In genomic region chr17:34716247-34716646, GRCm38 (mm10) we compare ENCODE assay signal across 29 mouse cellular contexts. TPM values are rescaled to one million over a fixed set of nuclear protein-coding genes. Genes with fewer than 3 reads are reported as not detected.
DNase-seq lines count a peak whose midpoint lies in the region; ATAC-seq and TF ChIP-seq lines count a peak whose summit lies in the region.
"Had no signal": no experiment of that assay in that cellular context is flagged by ENCODE, and none has a peak within 500 bp of the region (broad histone marks: within the 10 kb centered on the region; RNA-seq: fewer than 3 reads in every experiment).

No protein-coding gene starts in this region.

- intact Hi-C loops in gastrocnemius, adult 2 months (cut with DNase I): loop anchor here (5.0 kb wide), 1 partner anchor 86 kb away; the partner anchor contains the start of gene Cyp21a1
- intact Hi-C loops in left cerebral cortex, postnatal 10 days (cut with DNase I): loop anchor here (5.0 kb wide), 1 partner anchor 86 kb away; the partner anchor contains the start of gene Cyp21a1

- no peak overlapping the region for H3K27ac ChIP-seq in gastrocnemius, adult 2 months
- no peak overlapping the region for H3K27ac ChIP-seq in ES-Bruce4 (ENCODE audit: insufficient read depth, low read length)
- H3K27ac ChIP-seq in midbrain, postnatal 0 days (ENCODE audit: low read depth, low read length): no peak overlapping the region
- H3K27ac ChIP-seq: embryonic facial prominence, embryonic 13.5 days; embryonic facial prominence, embryonic 15.5 days; forebrain, embryonic 10.5 days; forebrain, embryonic 12.5 days had no signal

- TF ChIP-seq EP300 in ES-Bruce4 (IDR thresholded peaks at IDR 0.05; ENCODE audit: insufficient read depth, low read depth, low read length): no peak

- H3K4me1 ChIP-seq in ES-Bruce4 (ENCODE audit: control insufficient read depth, insufficient read depth, low read length): no peaks in the 10 kb centered on the region
- H3K4me1 ChIP-seq in midbrain, postnatal 0 days (ENCODE audit: insufficient read depth, low read length): no peaks in the 10 kb centered on the region
- H3K4me1 ChIP-seq: embryonic facial prominence, embryonic 13.5 days; embryonic facial prominence, embryonic 15.5 days; forebrain, embryonic 10.5 days; forebrain, embryonic 12.5 days had no signal

- TF ChIP-seq POLR2A in ES-Bruce4 (IDR thresholded peaks at IDR 0.05; ENCODE audit: insufficient read depth, low read length): no peak

- 88% methylated on average over 15 of the region's 15 CpGs for whole genome bisulfite sequencing in midbrain, postnatal 0 days

- peak; percentile 56 to 69 for DNase-seq in adrenal gland, adult (ENCODE audit: inconsistent age in 2 of 2, low spot score in 1 of 2)
- DNase-seq in adrenal gland, postnatal 4 days (ENCODE audit: low spot score in 2 of 2): no peak
- peak; percentile 11 for DNase-seq in gastrocnemius, adult 2 months
- DNase-seq in gastrocnemius, postnatal 10 days: no peak
- DNase-seq in ZHBTc4 (ENCODE audit: low read depth, low spot score): peak; percentile 45
- DNase-seq in left cerebral cortex, postnatal 10 days (ENCODE audit: extremely low spot score in 1 of 2, low spot score in 2 of 2): no peak
- DNase-seq in midbrain, postnatal 0 days (ENCODE audit: low spot score): no peak
- DNase-seq: adrenal gland, adult 8-10 months; B cell, adult 2 months; cerebellum, adult 11 months; cerebellum, adult 18-20 months; cerebellum, adult 8-10 months; cerebellum, adult 9-11 months; cerebellum, postnatal 14 days; cerebellum, postnatal 36 days; embryo, embryonic 11 days had no signal

- H3K4me3 ChIP-seq in gastrocnemius, adult 2 months: no peak overlapping the region
- peak overlapping the region; percentile 27 for H3K4me3 ChIP-seq in ES-Bruce4 (ENCODE audit: low read depth, low read length)
- H3K4me3 ChIP-seq in midbrain, postnatal 0 days (ENCODE audit: low read depth, low read length): no peak overlapping the region
- H3K4me3 ChIP-seq: embryonic facial prominence, embryonic 13.5 days; embryonic facial prominence, embryonic 15.5 days; erythroblast, embryonic 14.5 days; forebrain, embryonic 10.5 days; forebrain, embryonic 12.5 days had no signal

- no peak for ATAC-seq in midbrain, postnatal 0 days (ENCODE audit: low FRiP score)
- ATAC-seq: CD4-positive, CD25-positive, alpha-beta regulatory T cell, adult 4 months; forebrain, embryonic 14.5 days; forebrain, embryonic 16.5 days; Patski had no signal

- H3K4me2 ChIP-seq in midbrain, postnatal 0 days (ENCODE audit: low read depth, low read length, poor library complexity, severe bottlenecking): no peak overlapping the region
- H3K4me2 ChIP-seq: embryonic facial prominence, embryonic 13.5 days; embryonic facial prominence, embryonic 15.5 days; forebrain, embryonic 12.5 days had no signal

- TF ChIP-seq CTCF in gastrocnemius, adult 2 months (IDR thresholded peaks at IDR 0.05): no peak
- no peak for TF ChIP-seq CTCF in ES-Bruce4 (IDR thresholded peaks at IDR 0.05; ENCODE audit: low read depth, low read length)
- TF ChIP-seq CTCF in midbrain, postnatal 0 days (IDR thresholded peaks at IDR 0.05): no peak

- no peaks in the 10 kb centered on the region for H3K27me3 ChIP-seq in ES-Bruce4 (ENCODE audit: control insufficient read depth, insufficient read depth, low read length, poor library complexity, severe bottlenecking)
- no peaks in the 10 kb centered on the region for H3K27me3 ChIP-seq in midbrain, postnatal 0 days (ENCODE audit: insufficient read depth, low read length)
- H3K27me3 ChIP-seq: embryonic facial prominence, embryonic 13.5 days; embryonic facial prominence, embryonic 15.5 days; forebrain, embryonic 12.5 days; Patski had no signal

- no peaks in the 10 kb centered on the region for H3K36me3 ChIP-seq in ES-Bruce4 (ENCODE audit: control insufficient read depth, insufficient read depth, low read length, poor library complexity, severe bottlenecking)
- H3K36me3 ChIP-seq in midbrain, postnatal 0 days (ENCODE audit: insufficient read depth, low read length): no peaks in the 10 kb centered on the region
- H3K36me3 ChIP-seq: embryonic facial prominence, embryonic 13.5 days; embryonic facial prominence, embryonic 15.5 days; forebrain, embryonic 10.5 days; forebrain, embryonic 12.5 days; G1E had no signal

- no peak overlapping the region for H3K9ac ChIP-seq in ES-Bruce4 (ENCODE audit: low read depth, poor library complexity, severe bottlenecking)
- H3K9ac ChIP-seq in midbrain, postnatal 0 days (replicated peaks; ENCODE audit: low read length, poor library complexity, severe bottlenecking): no peak overlapping the region
- H3K9ac ChIP-seq: embryonic facial prominence, embryonic 13.5 days; embryonic facial prominence, embryonic 15.5 days; forebrain, embryonic 12.5 days had no signal

- no peaks in the 10 kb centered on the region for H3K9me3 ChIP-seq in ES-Bruce4 (replicated peaks; ENCODE audit: control insufficient read depth, insufficient read depth, low read length, poor library complexity, severe bottlenecking)
- H3K9me3 ChIP-seq in midbrain, postnatal 0 days (ENCODE audit: low read length): no peaks in the 10 kb centered on the region
- H3K9me3 ChIP-seq: embryonic facial prominence, embryonic 13.5 days; embryonic facial prominence, embryonic 15.5 days; forebrain, embryonic 10.5 days; forebrain, embryonic 12.5 days; G1E had no signal

RNA-seq across cellular contexts. Expression of gene C4b, which starts 27.4 kb away (rescaled TPM):
- 100 to 1,000 TPM; 105 to 151 TPM for total RNA-seq in adrenal gland, postnatal 4 days (2021)
- 1 to 10 TPM; 2.4 to 3.4 TPM for total RNA-seq in gastrocnemius, adult 2 months (2021)
- 1 to 10 TPM; 2.0 to 3.3 TPM for total RNA-seq in gastrocnemius, postnatal 10 days (2021)
- 0.12 and 0.23 TPM in 2 replicates for polyA plus RNA-seq in ES-Bruce4 (2011; ENCODE audit: insufficient read depth, insufficient read length, low read depth, missing spikeins)
- total RNA-seq in left cerebral cortex, postnatal 10 days (2021): 1 to 10 TPM; 6.7 to 7.4 TPM
- 1.2 and 1.5 TPM in 2 replicates for total RNA-seq in midbrain, postnatal 0 days (2014; rRNA removed)
- 0.67 and 0.76 TPM in 2 replicates for polyA plus RNA-seq in midbrain, postnatal 0 days (2015; fragmentation: Nextera tagmentation; extraction: Ambion mirVana)
- polyA plus RNA-seq: CD4-positive, CD25-positive, alpha-beta regulatory T cell, adult 4 months; embryonic facial prominence, embryonic 11.5 days; embryonic facial prominence, embryonic 13.5 days; forebrain, embryonic 10.5 days; forebrain, embryonic 12.5 days; forebrain, embryonic 14.5 days; forebrain, embryonic 16.5 days; G1E had no signal

RNA-seq across cellular contexts. Expression of gene Tnxb, which starts 45.9 kb away (rescaled TPM):
- 10 to 100 TPM; 29.4 to 33.0 TPM for total RNA-seq in adrenal gland, postnatal 4 days (2021)
- total RNA-seq in gastrocnemius, adult 2 months (2021): 10 to 100 TPM; 30.7 to 41.6 TPM
- 100 to 1,000 TPM in 1 of 2 experiments, 10 to 100 TPM in 1; 90.2 to 123 TPM for total RNA-seq in gastrocnemius, postnatal 10 days (2021)
- 0.13 and 0.15 TPM in 2 replicates for polyA plus RNA-seq in ES-Bruce4 (2011; ENCODE audit: insufficient read depth, insufficient read length, low read depth, missing spikeins)
- 1 to 10 TPM; 1.7 to 1.8 TPM for total RNA-seq in left cerebral cortex, postnatal 10 days (2021)
- total RNA-seq in midbrain, postnatal 0 days (2014; rRNA removed): 3.5 and 4.2 TPM in 2 replicates
- 0.26 and 0.30 TPM in 2 replicates for polyA plus RNA-seq in midbrain, postnatal 0 days (2015; fragmentation: Nextera tagmentation; extraction: Ambion mirVana)
- total RNA-seq: common myeloid progenitor, adult 5-6 weeks had no signal
- polyA plus RNA-seq: CD4-positive, CD25-positive, alpha-beta regulatory T cell, adult 4 months; embryonic facial prominence, embryonic 11.5 days; erythroblast, embryonic 14.5 days; forebrain, embryonic 10.5 days; G1E had no signal

Comparison
In these comparisons a context has a peak if more than half of its experiments do, and no peak if none do; other contexts are left out.
1. DNase-seq: peak in adrenal gland, adult (2 of 2), gastrocnemius, adult 2 months (single experiment) and ZHBTc4 (single experiment); none in adrenal gland, postnatal 4 days (0 of 2), gastrocnemius, postnatal 10 days (single experiment), left cerebral cortex, postnatal 10 days (0 of 2) and midbrain, postnatal 0 days (single experiment).
2. RNA of gene C4b, which starts 27.4 kb away (total RNA-seq): 105 to 151 TPM in adrenal gland, postnatal 4 days; 6.7 to 7.4 TPM in left cerebral cortex, postnatal 10 days, 2.4 to 3.4 TPM in gastrocnemius, adult 2 months, 2.0 to 3.3 TPM in gastrocnemius, postnatal 10 days and 1.2 to 1.5 TPM in midbrain, postnatal 0 days; every median in the first group is over 10 times any median in the second.